Mouse (Mus musculus) forebrain, embryonic 15.5 days (tissue): ENCODE data around the gene Eme1. TPM values are rescaled to one million over a fixed set of nuclear protein-coding genes. Genes with fewer than 3 reads are reported as not detected.
"Not testable (repeated sequence)": the region's sequence is repeated elsewhere in the genome, so short reads cannot be mapped to it uniquely, and the experiment has no call there.

ENCODE experiments used
- ATAC-seq: fragments of 200-750 bp; cut with Nextera tagmentation; replicated peaks from 2 replicates; pipeline ENCODE4 v1.8.0; 2017; ENCODE audit warnings: mild to moderate bottlenecking, moderate TSS enrichment, moderate library complexity
- H3K27ac ChIP-seq: fragments of 300-500 bp; sonication (generic); replicated peaks from 2 replicates; pipeline ENCODE4 v1.5.1; 2015; ENCODE audit warnings: mild to moderate bottlenecking, inconsistent platforms
- H3K27me3 ChIP-seq: fragments of 300-500 bp; sonication (generic); 2 replicates; pipeline ENCODE4 v1.6.1; 2015; ENCODE audit warnings: inconsistent platforms
- H3K36me3 ChIP-seq: fragments of 300-500 bp; sonication (generic); 2 replicates; pipeline ENCODE4 v1.6.1; 2015; ENCODE audit warnings: mild to moderate bottlenecking, inconsistent platforms
- H3K4me1 ChIP-seq: fragments of 300-500 bp; sonication (generic); 2 replicates; pipeline ENCODE4 v1.6.1; 2015; ENCODE audit warnings: inconsistent platforms
- H3K4me2 ChIP-seq: fragments of 300-500 bp; sonication (generic); replicated peaks from 2 replicates; pipeline ENCODE4 v1.6.1; 2015; ENCODE audit warnings: mild to moderate bottlenecking, inconsistent platforms
- H3K4me3 ChIP-seq: fragments of 300-500 bp; sonication (generic); 2 replicates; pipeline ENCODE4 v1.5.1; 2015; ENCODE audit warnings: mild to moderate bottlenecking, inconsistent platforms
- H3K9ac ChIP-seq: fragments of 300-500 bp; sonication (generic); replicated peaks from 2 replicates; pipeline ENCODE4 v1.6.1; 2015; ENCODE audit warnings: mild to moderate bottlenecking, inconsistent platforms
- H3K9me3 ChIP-seq: fragments of 300-500 bp; sonication (generic); 2 replicates; pipeline ENCODE4 v1.6.1; 2016; ENCODE audit warnings: inconsistent platforms
- WGBS: fragments of 180-500 bp; shearing (Covaris S2); methylation state at CpG from one replicate; pipeline ENCODE4 v1.1.7; 2015; ENCODE audit warnings: mixed read lengths; 5-methylcytosine and 5-hydroxymethylcytosine counted together
- polyA plus RNA-seq: library from polyadenylated mRNA; unstranded; fragments of >200 nt; fragmentation: Nextera tagmentation; extraction: Ambion mirVana; gene quantifications from 2 replicates; pipeline ENCODE4 v1.2.1, GENCODE M21; 2015

Gene Eme1
- 9.7 and 11.2 TPM in 2 replicates for polyA plus RNA-seq

- Histone ChIP-seq H3K27ac (peak within 1 kb of the TSS; percentile 96), H3K9ac (peak within 1 kb of the TSS; percentile 72), H3K4me3 (peak within 1 kb of the TSS; percentile 80), H3K4me1 (peaks cover 17% of the 10 kb centered on the region), H3K27me3 (no peaks in the 10 kb centered on the region), H3K4me2 (peak within 1 kb of the TSS; percentile 77), H3K9me3 (no peaks in the 10 kb centered on the region), H3K36me3 (peaks cover 17% of the 10 kb centered on the region; the same call in 1 of the 2 replicates)
- 1% methylated on average over 32 of the region's 32 CpGs for WGBS
- peak; percentile 95 for ATAC-seq
Observed at GRCm38 (mm10) chr11:94653663-94654436, at the start of gene Eme1, which contains the start of gene Mrpl27. Eme1 (minus strand) TSS chr11:94653964. Mrpl27 (plus strand) TSS chr11:94653767.

- Histone ChIP-seq H3K4me1 (0 out of 2 replicates have a peak, but pooled peaks cover 7% of the 10 kb centered on the region), H3K36me3 (no peaks in the 10 kb centered on the region), H3K27me3 (no peaks in the 10 kb centered on the region), H3K4me2 (no peak overlapping the region), H3K9ac (no peak overlapping the region), H3K4me3 (no peak overlapping the region), H3K27ac (no peak overlapping the region), H3K9me3 (no peaks in the 10 kb centered on the region)
- ATAC-seq = no peak
- WGBS = 70% methylated on average over 3 of the region's 3 CpGs
Observed at GRCm38 (mm10) chr11:94702216-94702610, 48.4 kb upstream of the Eme1 start.

- Histone ChIP-seq H3K4me1 (0 out of 2 replicates have a peak, but pooled peaks cover 7% of the 10 kb centered on the region), H3K27me3 (no peaks in the 10 kb centered on the region), H3K27ac (no peak overlapping the region), H3K4me2 (no peak overlapping the region), H3K9ac (no peak overlapping the region), H3K36me3 (no peaks in the 10 kb centered on the region), H3K9me3 (no peaks in the 10 kb centered on the region), H3K4me3 (no peak overlapping the region)
- 64% methylated on average over 27 of the region's 27 CpGs for WGBS
- ATAC-seq = no peak
Observed at GRCm38 (mm10) chr11:94701401-94702215, 47.8 kb upstream of the Eme1 start.

GRCm38 (mm10) chr11:94699399-94699798, 45.6 kb upstream of the Eme1 start:
- no peaks in the 10 kb centered on the region for H3K36me3 ChIP-seq
- no peak overlapping the region for H3K9ac ChIP-seq
- no peak overlapping the region for H3K4me2 ChIP-seq
- no peak overlapping the region for H3K27ac ChIP-seq
- WGBS = 98% methylated on average over 3 of the region's 3 CpGs
- no peaks in the 10 kb centered on the region for H3K9me3 ChIP-seq
- H3K4me1 ChIP-seq = 0 out of 2 replicates have a peak, but pooled peaks cover 5% of the 10 kb centered on the region
- H3K4me3 ChIP-seq = no peak overlapping the region
- ATAC-seq = no peak
- H3K27me3 ChIP-seq = no peaks in the 10 kb centered on the region

DNA sequence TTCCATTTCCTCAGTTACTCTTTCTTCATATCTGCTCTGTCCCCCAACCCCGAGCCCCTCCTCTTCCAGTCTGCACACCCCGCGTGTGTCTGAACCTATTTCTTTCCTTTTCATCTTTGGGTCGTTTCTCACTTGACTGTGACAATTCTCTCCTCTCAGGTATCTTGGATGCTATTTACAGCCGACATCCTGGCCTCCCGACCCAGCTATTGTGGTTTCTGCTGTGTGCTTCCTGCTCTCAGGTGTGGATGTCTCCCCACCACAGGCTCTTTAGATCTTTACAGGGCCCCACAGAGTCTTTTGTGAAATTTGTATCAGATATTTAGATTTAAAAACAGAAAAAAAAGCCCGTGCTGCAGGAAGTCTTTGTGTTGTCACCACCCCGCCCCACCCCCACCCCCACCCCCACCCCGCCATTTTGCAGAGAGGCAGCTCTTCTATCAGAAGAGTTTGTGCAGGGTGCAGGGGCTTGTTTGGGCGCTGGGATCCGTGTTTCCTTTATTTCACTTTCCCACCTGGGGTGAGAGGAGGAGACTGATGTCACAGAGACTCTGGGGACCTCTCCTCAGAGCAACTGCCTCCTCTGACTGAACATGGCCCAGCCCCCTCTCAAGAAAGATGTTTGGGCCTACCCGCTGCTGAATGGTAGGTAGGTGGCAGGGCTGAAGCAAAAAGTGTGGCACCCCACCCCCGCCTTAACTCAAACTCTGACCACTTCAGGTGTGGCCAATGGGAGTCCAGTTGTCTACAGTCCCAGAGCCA, 44.1 kb upstream of the Eme1 start:
- Histone ChIP-seq H3K9ac (no peak overlapping the region), H3K27ac (no peak overlapping the region), H3K4me2 (no peak overlapping the region), H3K4me1 (no peaks in the 10 kb centered on the region), H3K36me3 (no peaks in the 10 kb centered on the region), H3K9me3 (no peaks in the 10 kb centered on the region), H3K4me3 (no peak overlapping the region), H3K27me3 (no peaks in the 10 kb centered on the region)
- ATAC-seq = no peak
- 53% methylated on average over 13 of the region's 13 CpGs for WGBS

DNA sequence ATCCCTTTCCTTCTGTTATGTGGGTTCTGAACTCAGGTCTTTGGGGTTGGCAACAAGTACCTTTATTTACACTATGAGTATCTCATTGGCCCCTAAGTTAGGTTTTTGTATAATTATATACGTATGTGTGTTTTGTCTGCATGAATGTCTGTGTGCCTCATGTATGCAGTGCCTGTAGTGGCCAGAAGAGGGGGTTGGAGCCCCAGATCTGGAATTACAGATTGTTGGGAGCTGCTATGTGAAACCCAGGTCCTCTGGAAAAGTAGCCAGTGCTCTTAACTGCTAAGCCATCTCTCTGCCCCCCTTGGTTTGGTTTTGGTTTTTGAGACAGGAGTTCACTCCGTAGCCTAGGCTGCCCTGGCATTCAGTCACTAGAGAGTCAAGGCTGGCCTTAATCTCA, 43.4 kb upstream of the Eme1 start:
- Histone ChIP-seq H3K4me3 (no peak overlapping the region), H3K4me2 (no peak overlapping the region), H3K9me3 (no peaks in the 10 kb centered on the region), H3K27ac (no peak overlapping the region), H3K36me3 (no peaks in the 10 kb centered on the region), H3K9ac (no peak overlapping the region), H3K27me3 (no peaks in the 10 kb centered on the region), H3K4me1 (no peaks in the 10 kb centered on the region)
- 86% methylated on average over 2 of the region's 2 CpGs for WGBS
- ATAC-seq = no peak

DNA sequence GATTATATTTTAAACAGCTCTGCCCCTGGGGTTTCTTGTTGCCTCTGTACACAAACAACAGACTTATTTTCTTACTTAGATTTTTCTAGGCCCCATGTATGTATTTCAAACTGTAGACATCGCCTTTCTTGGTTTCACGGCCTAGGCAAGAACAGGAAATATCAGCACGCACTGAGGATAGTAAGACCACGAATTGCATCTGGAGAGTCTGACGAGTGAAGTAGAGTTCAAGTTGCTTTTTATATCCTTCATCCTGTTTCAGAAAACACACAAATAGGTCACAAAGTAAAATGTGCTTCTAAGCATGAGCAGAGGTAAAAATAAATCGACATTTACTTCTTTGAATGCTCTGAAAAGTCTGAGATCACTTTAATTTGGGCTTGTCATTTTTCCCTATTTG, 41.7 kb upstream of the Eme1 start:
- H3K4me1 ChIP-seq = no peaks in the 10 kb centered on the region
- 88% methylated on average over 6 of the region's 6 CpGs for WGBS
- no peaks in the 10 kb centered on the region for H3K27me3 ChIP-seq
- no peaks in the 10 kb centered on the region for H3K36me3 ChIP-seq
- H3K9ac ChIP-seq = no peak overlapping the region
- no peak overlapping the region for H3K4me3 ChIP-seq
- no peak overlapping the region for H3K27ac ChIP-seq
- H3K4me2 ChIP-seq = no peak overlapping the region
- ATAC-seq = no peak
- no peaks in the 10 kb centered on the region for H3K9me3 ChIP-seq

- ATAC-seq, H3K9ac ChIP-seq: not testable (repeated sequence)
Observed at GRCm38 (mm10) chr11:94692502-94692901, 38.7 kb upstream of the Eme1 start.

DNA sequence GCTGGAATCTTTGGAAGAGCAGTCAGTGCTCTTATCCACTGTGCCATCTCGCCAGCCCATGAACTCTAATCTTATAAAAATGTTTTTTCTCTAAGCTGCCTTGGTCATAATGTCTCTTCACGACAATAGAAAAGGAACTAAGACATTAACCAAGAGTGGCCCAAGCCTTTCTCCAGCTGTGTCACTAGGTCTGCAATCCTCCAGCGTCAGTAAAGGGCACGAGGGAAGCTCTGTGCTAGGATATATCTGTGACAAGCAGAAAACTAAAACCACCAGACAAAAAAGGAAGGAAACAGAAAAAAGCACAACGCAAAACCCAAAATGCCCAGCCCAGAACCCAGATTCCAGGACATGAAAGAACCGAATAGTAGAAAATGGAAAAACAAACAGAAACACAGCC, 33.4 kb upstream of the Eme1 start:
- no peak overlapping the region for H3K9ac ChIP-seq
- H3K9me3 ChIP-seq = no peaks in the 10 kb centered on the region
- no peaks in the 10 kb centered on the region for H3K4me1 ChIP-seq
- H3K4me3 ChIP-seq = no peak overlapping the region
- WGBS = 87% methylated on average over 6 of the region's 6 CpGs
- H3K27me3 ChIP-seq = no peaks in the 10 kb centered on the region
- H3K36me3 ChIP-seq = no peaks in the 10 kb centered on the region
- H3K27ac ChIP-seq = no peak overlapping the region
- no peak overlapping the region for H3K4me2 ChIP-seq
- ATAC-seq = no peak

More at GRCm38 (mm10) chr11:94692502-94692901, 38.7 kb upstream of the Eme1 start:
- H3K4me3 ChIP-seq, H3K4me1 ChIP-seq, H3K4me2 ChIP-seq, H3K9me3 ChIP-seq, H3K36me3 ChIP-seq, H3K27me3 ChIP-seq, H3K27ac ChIP-seq: not testable (repeated sequence)

- 84% methylated on average over 7 of the region's 7 CpGs for WGBS
- no peak for ATAC-seq
- Histone ChIP-seq H3K9ac (no peak overlapping the region), H3K4me3 (no peak overlapping the region), H3K36me3 (no peaks in the 10 kb centered on the region), H3K27ac (no peak overlapping the region), H3K4me1 (peaks cover 8% of the 10 kb centered on the region), H3K9me3 (no peaks in the 10 kb centered on the region), H3K4me2 (no peak overlapping the region), H3K27me3 (no peaks in the 10 kb centered on the region)
Observed at GRCm38 (mm10) chr11:94682427-94682826, 28.7 kb upstream of the Eme1 start.

DNA sequence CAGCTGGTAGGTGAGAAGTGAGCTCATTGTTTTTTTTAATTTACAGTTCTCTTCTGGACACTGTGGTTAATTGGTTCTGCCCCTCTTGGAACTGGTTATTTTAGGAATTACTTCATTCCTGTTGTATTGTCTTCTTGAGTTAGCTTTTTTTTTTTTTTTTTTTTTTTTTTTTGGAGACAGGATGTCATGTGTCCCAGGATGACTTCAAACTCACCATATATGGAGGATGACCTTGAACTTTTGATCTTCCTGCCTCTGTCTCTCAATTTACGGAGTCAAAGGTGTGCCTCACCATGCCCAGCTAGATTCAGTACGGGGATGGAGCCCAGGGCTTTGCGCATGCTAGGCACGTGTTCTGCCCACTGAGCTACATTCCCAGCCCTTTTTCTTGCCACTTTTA, 27.9 kb upstream of the Eme1 start:
- Histone ChIP-seq H3K9me3 (no peaks in the 10 kb centered on the region), H3K4me3 (no peak overlapping the region), H3K27me3 (no peaks in the 10 kb centered on the region), H3K9ac (no peak overlapping the region), H3K27ac (no peak overlapping the region), H3K4me2 (no peak overlapping the region), H3K4me1 (peaks cover 9% of the 10 kb centered on the region), H3K36me3 (no peaks in the 10 kb centered on the region)
- WGBS = 90% methylated on average over 4 of the region's 4 CpGs
- ATAC-seq = no peak

DNA sequence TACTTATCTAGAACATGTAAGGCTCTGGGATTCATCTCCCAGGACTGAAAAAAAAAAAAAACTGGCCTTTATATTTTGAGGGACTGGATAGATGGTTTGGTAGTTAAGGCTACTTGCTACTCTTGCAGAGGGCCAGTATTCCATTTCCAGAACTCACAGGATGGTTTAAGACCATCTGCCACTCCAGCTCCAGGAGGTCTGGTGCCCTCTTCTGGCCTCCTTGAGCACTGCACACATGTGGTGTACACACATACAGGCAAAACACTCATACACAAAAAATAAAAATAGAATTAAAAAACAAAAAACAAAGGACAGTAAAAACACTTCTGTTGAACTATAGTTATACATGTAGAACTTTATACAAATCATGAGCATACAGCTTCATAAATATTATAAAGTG, 26.9 kb upstream of the Eme1 start:
- Histone ChIP-seq H3K9ac (no peak overlapping the region), H3K27ac (no peak overlapping the region), H3K4me1 (peaks cover 19% of the 10 kb centered on the region), H3K4me2 (no peak overlapping the region), H3K27me3 (no peaks in the 10 kb centered on the region), H3K36me3 (no peaks in the 10 kb centered on the region), H3K4me3 (no peak overlapping the region), H3K9me3 (no peaks in the 10 kb centered on the region)
- no peak for ATAC-seq
